Comparison of ENCODE assay signal across 8 mouse cellular contexts in genomic region chr8:119861706-119862389, GRCm38 (mm10). TPM values are rescaled to one million over a fixed set of nuclear protein-coding genes. Genes with fewer than 3 reads are reported as not detected.
DNase-seq lines count a peak whose midpoint lies in the region; ATAC-seq and TF ChIP-seq lines count a peak whose summit lies in the region.

Klhl36 (plus strand) TSS chr8:119862266.

- WGBS in kidney, embryonic 14.5 days: under 1% methylated on average over 35 of the region's 35 CpGs
- WGBS in limb, embryonic 15.5 days: under 1% methylated on average over 35 of the region's 35 CpGs

- peaks cover 17% of the 10 kb centered on the region for H3K4me1 ChIP-seq in bone marrow macrophage, adult 2 months (ENCODE audit: control insufficient read depth, insufficient read depth, low read length)
- H3K4me1 ChIP-seq in embryonic fibroblast, embryonic 13.5 days (ENCODE audit: control insufficient read depth, insufficient read depth, low read length): no peaks in the 10 kb centered on the region
- H3K4me1 ChIP-seq in kidney, embryonic 14.5 days (ENCODE audit: control insufficient read depth, insufficient read depth, low read length): peaks cover 9% of the 10 kb centered on the region; the same call in 1 of the 2 replicates
- peaks cover 15% of the 10 kb centered on the region for H3K4me1 ChIP-seq in limb, embryonic 15.5 days

- H3K36me3 ChIP-seq in kidney, embryonic 14.5 days (ENCODE audit: control insufficient read depth, insufficient read depth, low read length): no peaks in the 10 kb centered on the region
- peaks cover 3% of the 10 kb centered on the region; the same call in 1 of the 2 replicates for H3K36me3 ChIP-seq in limb, embryonic 15.5 days

- H3K9ac ChIP-seq in kidney, embryonic 14.5 days (ENCODE audit: low read depth, low read length): peak within 1 kb of the TSS; percentile 86
- H3K9ac ChIP-seq in limb, embryonic 15.5 days: peak within 1 kb of the TSS; percentile 63

- TF ChIP-seq POLR2A in bone marrow macrophage, adult 2 months (IDR thresholded peaks at IDR 0.05; ENCODE audit: borderline replicate concordance, low read depth, low read length): no peak
- TF ChIP-seq POLR2A in embryonic fibroblast, embryonic 13.5 days (IDR thresholded peaks at IDR 0.05; ENCODE audit: low read depth, low read length): peak; percentile 58

- no peaks in the 10 kb centered on the region for H3K9me3 ChIP-seq in kidney, embryonic 14.5 days (ENCODE audit: control insufficient read depth, low read length)
- H3K9me3 ChIP-seq in limb, embryonic 15.5 days: no peaks in the 10 kb centered on the region

- peak within 1 kb of the TSS; percentile 69 for H3K4me2 ChIP-seq in kidney, embryonic 14.5 days (replicated peaks; ENCODE audit: low read depth, low read length)
- peak within 1 kb of the TSS; percentile 88 for H3K4me2 ChIP-seq in limb, embryonic 15.5 days

- TF ChIP-seq CTCF in bone marrow macrophage, adult 2 months (IDR thresholded peaks at IDR 0.05; ENCODE audit: low read depth, low read length): no peak
- no peak for TF ChIP-seq CTCF in embryonic fibroblast, embryonic 13.5 days (IDR thresholded peaks at IDR 0.05; ENCODE audit: borderline replicate concordance, insufficient read depth, low read length)

- ATAC-seq in kidney, embryonic 14.5 days (ENCODE audit: low FRiP score, low TSS enrichment): peak; percentile 98
- ATAC-seq in limb, embryonic 15.5 days (ENCODE audit: insufficient number of reproducible peaks, low FRiP score, low TSS enrichment, low read depth): peak; percentile 92

- 0 out of 2 replicates have a peak, but pooled peaks cover 10% of the 10 kb centered on the region for H3K27me3 ChIP-seq in kidney, embryonic 14.5 days (ENCODE audit: control insufficient read depth, insufficient read depth, low read length)
- H3K27me3 ChIP-seq in limb, embryonic 15.5 days: 0 out of 2 replicates have a peak, but pooled peaks cover 10% of the 10 kb centered on the region

- DNase-seq in A20 (ENCODE audit: low read depth, low spot score): peak; percentile 95
- peak; percentile 95 to 97 for DNase-seq in heart, adult 9 months (ENCODE audit: low spot score in 2 of 2)
- peak; percentile 93 to 98 for DNase-seq in monocyte, adult 2 months (ENCODE audit: low read depth in 1 of 2, low spot score in 2 of 2)
- peak; percentile 97 for DNase-seq in spleen, postnatal 36 days (ENCODE audit: low spot score in 2 of 2)

- no peak within 1 kb of the TSS; the same call in 1 of the 2 replicates for H3K27ac ChIP-seq in bone marrow macrophage, adult 2 months (ENCODE audit: insufficient read depth, low read depth, low read length)
- H3K27ac ChIP-seq in embryonic fibroblast, embryonic 13.5 days (ENCODE audit: insufficient read depth, low read length): no peak within 1 kb of the TSS
- no peak within 1 kb of the TSS for H3K27ac ChIP-seq in kidney, embryonic 14.5 days (ENCODE audit: low read depth, low read length)
- H3K27ac ChIP-seq in limb, embryonic 15.5 days: peak within 1 kb of the TSS; percentile 66

- peak within 1 kb of the TSS; percentile 76 for H3K4me3 ChIP-seq in bone marrow macrophage, adult 2 months (ENCODE audit: insufficient read depth, low read length)
- H3K4me3 ChIP-seq in embryonic fibroblast, embryonic 13.5 days (ENCODE audit: insufficient read depth, low read length): peak within 1 kb of the TSS; percentile 56
- peak within 1 kb of the TSS; percentile 79 for H3K4me3 ChIP-seq in kidney, embryonic 14.5 days (ENCODE audit: low read length)
- H3K4me3 ChIP-seq in limb, embryonic 15.5 days: peak within 1 kb of the TSS; percentile 81

RNA-seq across cellular contexts. Expression of gene Klhl36, which starts in this region (rescaled TPM):
- polyA plus RNA-seq in bone marrow macrophage, adult 2 months (2012; ENCODE audit: insufficient read depth, insufficient read length, missing spikeins): 7.6 and 8.3 TPM in 2 replicates
- 1.6 and 2.1 TPM in 2 replicates for polyA plus RNA-seq in embryonic fibroblast, embryonic 13.5 days (2011; ENCODE audit: insufficient read length, low read depth, missing spikeins)
- polyA plus RNA-seq in kidney, embryonic 14.5 days (2014; fragmentation: Nextera tagmentation; extraction: Ambion mirVana): 13.3 and 13.8 TPM in 2 replicates
- polyA plus RNA-seq in limb, embryonic 15.5 days (2015; fragmentation: Nextera tagmentation; extraction: Ambion mirVana): 13.0 and 13.5 TPM in 2 replicates
